21 mouse cellular contexts compared by ENCODE assay signal in genomic region chr8:90536196-90536640, GRCm38 (mm10).
DNase-seq lines count a peak whose midpoint lies in the region; ATAC-seq and TF ChIP-seq lines count a peak whose summit lies in the region.
"Had no signal": no experiment of that assay in that cellular context is flagged by ENCODE, and none has a peak within 500 bp of the region (broad histone marks: within the 10 kb centered on the region; RNA-seq: fewer than 3 reads in every experiment).

No protein-coding gene starts in this region.

- H3K9ac ChIP-seq in hindbrain, embryonic 12.5 days: no peak overlapping the region
- no peak overlapping the region for H3K9ac ChIP-seq in hindbrain, embryonic 15.5 days
- no peak overlapping the region for H3K9ac ChIP-seq in heart, adult 2 months (ENCODE audit: low read depth, low read length)
- H3K9ac ChIP-seq: embryonic facial prominence, embryonic 12.5 days; neural tube, embryonic 13.5 days had no signal

- TF ChIP-seq EP300 in heart, adult 2 months (IDR thresholded peaks at IDR 0.05; ENCODE audit: insufficient read depth, low read depth, low read length): no peak

- no peak overlapping the region for H3K4me3 ChIP-seq in hindbrain, embryonic 12.5 days
- no peak overlapping the region for H3K4me3 ChIP-seq in hindbrain, embryonic 10.5 days
- H3K4me3 ChIP-seq in hindbrain, embryonic 15.5 days: no peak overlapping the region
- H3K4me3 ChIP-seq in heart, adult 2 months: no peak overlapping the region
- H3K4me3 ChIP-seq: embryonic facial prominence, embryonic 12.5 days; erythroblast, embryonic 14.5 days; heart, embryonic 10.5 days; neural tube, embryonic 13.5 days had no signal

- no peak overlapping the region for H3K4me2 ChIP-seq in hindbrain, embryonic 12.5 days (replicated peaks)
- H3K4me2 ChIP-seq in hindbrain, embryonic 15.5 days: no peak overlapping the region
- H3K4me2 ChIP-seq: embryonic facial prominence, embryonic 12.5 days; neural tube, embryonic 13.5 days had no signal

- no peaks in the 10 kb centered on the region for H3K79me2 ChIP-seq in heart, adult 2 months (replicated peaks; ENCODE audit: control insufficient read depth, insufficient read depth, low read length)

- intact Hi-C loops in heart, adult 2 months (cut with DNase I): no loop called here

- peaks cover 4% of the 10 kb centered on the region; the same call in 1 of the 2 replicates for H3K4me1 ChIP-seq in hindbrain, embryonic 12.5 days
- H3K4me1 ChIP-seq in hindbrain, embryonic 10.5 days (replicated peaks): no peaks in the 10 kb centered on the region
- H3K4me1 ChIP-seq in hindbrain, embryonic 15.5 days (replicated peaks): peaks cover 10% of the 10 kb centered on the region; the same call in 1 of the 2 replicates
- no peaks in the 10 kb centered on the region for H3K4me1 ChIP-seq in heart, adult 2 months (ENCODE audit: control insufficient read depth, insufficient read depth, low read length)
- H3K4me1 ChIP-seq: embryonic facial prominence, embryonic 12.5 days; heart, embryonic 10.5 days had no signal

- no peak for TF ChIP-seq CTCF in heart, adult 2 months (IDR thresholded peaks at IDR 0.05)

- 54% methylated on average over 4 of the region's 4 CpGs for WGBS in hindbrain, embryonic 12.5 days
- WGBS in hindbrain, embryonic 10.5 days: 84% methylated on average over 4 of the region's 4 CpGs
- 22% methylated on average over 4 of the region's 4 CpGs for WGBS in hindbrain, embryonic 15.5 days
- WGBS in heart, adult 2 months: 81% methylated on average over 4 of the region's 4 CpGs

- peak; percentile 76 for ATAC-seq in hindbrain, embryonic 12.5 days (ENCODE audit: low FRiP score)
- peak; percentile 38; the same call in 1 of the 2 replicates for ATAC-seq in hindbrain, embryonic 15.5 days (ENCODE audit: low FRiP score, low read depth)

- no peaks in the 10 kb centered on the region for H3K9me3 ChIP-seq in hindbrain, embryonic 12.5 days (replicated peaks)
- H3K9me3 ChIP-seq in hindbrain, embryonic 10.5 days: no peaks in the 10 kb centered on the region
- no peaks in the 10 kb centered on the region for H3K9me3 ChIP-seq in hindbrain, embryonic 15.5 days
- H3K9me3 ChIP-seq: embryonic facial prominence, embryonic 12.5 days; heart, embryonic 10.5 days; neural tube, embryonic 13.5 days had no signal

- H3K27me3 ChIP-seq in hindbrain, embryonic 12.5 days: no peaks in the 10 kb centered on the region
- H3K27me3 ChIP-seq in hindbrain, embryonic 10.5 days (ENCODE audit: insufficient read depth, poor library complexity, severe bottlenecking): no peaks in the 10 kb centered on the region
- no peaks in the 10 kb centered on the region for H3K27me3 ChIP-seq in hindbrain, embryonic 15.5 days
- no peaks in the 10 kb centered on the region for H3K27me3 ChIP-seq in heart, adult 2 months (ENCODE audit: control insufficient read depth, insufficient read depth, low read length)
- H3K27me3 ChIP-seq: embryonic facial prominence, embryonic 12.5 days; neural tube, embryonic 13.5 days had no signal

- no peak for DNase-seq in hindbrain, embryonic 10.5 days (ENCODE audit: low spot score)
- DNase-seq in Muller cell, postnatal 12 days (ENCODE audit: inconsistent ontology term): peak; percentile 81
- DNase-seq in brain, embryonic 18.5 days (ENCODE audit: low read depth, low spot score): peak; percentile 69
- no peak for DNase-seq in cerebellum, adult 9-11 months
- no peak for DNase-seq in thymus, postnatal 14 days
- no peak for DNase-seq in heart, adult 2 months
- DNase-seq: B cell, adult 2 months; cerebellum, adult 9-10 months; gastrocnemius, postnatal 36 days; kidney, adult 2 months; kidney, postnatal 14 days; liver; lung, postnatal 14 days; right cerebral cortex, postnatal 14 days had no signal

- H3K27ac ChIP-seq in hindbrain, embryonic 12.5 days: no peak overlapping the region
- H3K27ac ChIP-seq in hindbrain, embryonic 10.5 days: no peak overlapping the region
- H3K27ac ChIP-seq in hindbrain, embryonic 15.5 days (replicated peaks): no peak overlapping the region
- H3K27ac ChIP-seq in heart, adult 2 months: no peak overlapping the region
- H3K27ac ChIP-seq: embryonic facial prominence, embryonic 12.5 days; heart, embryonic 10.5 days; neural tube, embryonic 13.5 days; stomach, postnatal 0 days had no signal

- no peaks in the 10 kb centered on the region for H3K36me3 ChIP-seq in hindbrain, embryonic 12.5 days
- H3K36me3 ChIP-seq in hindbrain, embryonic 10.5 days: no peaks in the 10 kb centered on the region
- H3K36me3 ChIP-seq in hindbrain, embryonic 15.5 days: no peaks in the 10 kb centered on the region
- no peaks in the 10 kb centered on the region for H3K36me3 ChIP-seq in heart, adult 2 months (ENCODE audit: control insufficient read depth, insufficient read depth, low read length)
- H3K36me3 ChIP-seq: embryonic facial prominence, embryonic 12.5 days; heart, embryonic 10.5 days; neural tube, embryonic 13.5 days had no signal

- no peak for TF ChIP-seq POLR2A in heart, adult 2 months (IDR thresholded peaks at IDR 0.05; ENCODE audit: insufficient read depth, low read depth, low read length)

Comparison
In these comparisons a context has a peak if more than half of its experiments do, and no peak if none do; other contexts are left out.
1. DNase-seq: peak in Muller cell, postnatal 12 days (single experiment) and brain, embryonic 18.5 days (single experiment); none in hindbrain, embryonic 10.5 days (single experiment), cerebellum, adult 9-11 months (single experiment), thymus, postnatal 14 days (single experiment) and heart, adult 2 months (0 of 2).